Mouse (Mus musculus): ENCODE results near the gene Hs6st3.
A peak's percentile ranks its signal among the peaks of the same experiment; 100 is the strongest.
"Not testable (repeated sequence)": the region's sequence is repeated elsewhere in the genome, so short reads cannot be mapped to it uniquely, and the experiment has no call there.

Hs6st3 gene

DNA sequence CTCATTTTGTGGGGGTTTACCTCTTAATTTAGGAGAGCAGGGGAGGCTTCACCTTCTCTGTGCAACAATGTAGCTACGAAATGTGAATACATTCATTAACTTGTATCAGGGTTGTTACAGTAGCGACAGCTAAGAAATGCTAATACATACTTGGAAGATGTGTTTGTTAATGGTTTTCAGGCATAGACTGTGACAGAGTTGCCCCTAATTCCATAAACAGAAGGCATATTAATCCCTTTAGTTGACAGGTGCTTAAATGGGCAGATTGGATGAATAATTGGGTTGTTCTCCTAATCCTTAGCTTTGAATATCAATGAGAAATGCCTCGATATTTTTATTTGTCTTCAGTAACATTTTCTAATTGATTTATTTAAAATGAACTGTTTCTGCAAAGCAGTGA, 314.7 kb downstream of the Hs6st3 start:
- no peak for DNase-seq

- DNase-seq, result peak; percentile 11 to 15
Observed at GRCm38 (mm10) chr14:119464308-119464707, 326.2 kb downstream of the Hs6st3 start.

DNA sequence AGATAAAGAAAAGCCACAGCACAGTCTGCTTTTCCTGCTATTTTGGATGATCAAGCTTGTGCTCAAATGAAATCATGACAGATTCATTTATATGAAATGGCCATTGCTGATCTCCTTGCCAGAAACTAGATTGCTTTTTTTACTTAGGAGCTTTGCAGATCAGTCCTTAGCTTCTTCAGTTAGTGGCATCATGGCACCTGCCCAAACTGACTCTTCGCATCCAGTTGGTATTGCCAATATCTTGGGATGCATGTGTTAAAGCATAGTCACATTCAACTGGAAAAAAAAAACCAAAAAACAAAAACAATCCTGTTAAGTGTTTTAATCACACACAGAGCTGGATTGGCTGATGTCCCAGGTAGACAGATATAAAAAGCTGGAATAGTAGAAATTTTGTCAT, 326.7 kb downstream of the Hs6st3 start:
- DNase-seq, result peak; percentile 14 to 28

GRCm38 (mm10) chr14:119466899-119467588, 328.9 kb downstream of the Hs6st3 start:
- DNase-seq, result peak; percentile 29 to 30

GRCm38 (mm10) chr14:119476582-119476981, 338.4 kb downstream of the Hs6st3 start:
- no peak for DNase-seq

- no peak for DNase-seq
Observed at GRCm38 (mm10) chr14:119477836-119478235, 339.7 kb downstream of the Hs6st3 start.

GRCm38 (mm10) chr14:119488978-119489703, 351.0 kb downstream of the Hs6st3 start:
- DNase-seq, result no peak

DNA sequence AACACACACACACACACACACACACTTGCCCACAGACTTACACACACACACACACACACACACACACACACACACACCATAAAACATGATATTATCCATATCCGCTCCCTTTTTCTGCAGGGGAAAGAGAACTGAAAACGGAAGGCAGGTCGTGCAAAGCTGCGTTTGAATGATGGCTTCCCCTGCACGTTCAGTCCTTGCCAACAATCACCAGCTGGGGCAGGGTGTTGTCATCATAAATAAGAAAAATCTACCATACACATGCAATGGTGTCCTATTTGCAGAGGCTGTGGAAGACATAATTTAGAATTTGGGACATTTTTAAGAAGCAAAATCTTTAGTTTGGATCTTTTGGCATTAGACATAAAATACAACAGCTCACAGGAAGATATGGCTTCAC, 382.5 kb downstream of the Hs6st3 start:
- DNase-seq, result no peak

DNA sequence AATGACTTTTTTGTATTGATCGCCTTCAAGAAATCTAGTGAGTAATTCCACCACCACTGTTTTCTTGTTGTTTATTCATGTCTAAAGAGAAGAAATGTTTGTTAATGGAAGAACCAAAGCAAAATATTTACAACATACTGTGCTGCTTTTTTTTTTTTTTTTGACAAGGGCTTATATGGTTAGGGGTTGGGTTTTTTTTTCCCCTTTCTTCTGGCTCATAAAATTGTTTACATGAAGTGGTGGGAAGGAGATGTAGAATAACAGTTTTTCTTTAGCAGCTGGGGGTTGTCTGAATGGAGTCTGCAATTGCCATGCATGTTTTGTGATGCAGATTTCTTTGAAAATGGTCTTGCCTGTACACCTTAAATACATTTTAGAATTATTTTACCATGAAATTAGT, 382.9 kb downstream of the Hs6st3 start:
- no peak for DNase-seq

GRCm38 (mm10) chr14:119532889-119533546, 394.9 kb downstream of the Hs6st3 start:
- DNase-seq, result no peak

- no peak for DNase-seq
Observed at GRCm38 (mm10) chr14:119540505-119540904, 402.4 kb downstream of the Hs6st3 start.

DNA sequence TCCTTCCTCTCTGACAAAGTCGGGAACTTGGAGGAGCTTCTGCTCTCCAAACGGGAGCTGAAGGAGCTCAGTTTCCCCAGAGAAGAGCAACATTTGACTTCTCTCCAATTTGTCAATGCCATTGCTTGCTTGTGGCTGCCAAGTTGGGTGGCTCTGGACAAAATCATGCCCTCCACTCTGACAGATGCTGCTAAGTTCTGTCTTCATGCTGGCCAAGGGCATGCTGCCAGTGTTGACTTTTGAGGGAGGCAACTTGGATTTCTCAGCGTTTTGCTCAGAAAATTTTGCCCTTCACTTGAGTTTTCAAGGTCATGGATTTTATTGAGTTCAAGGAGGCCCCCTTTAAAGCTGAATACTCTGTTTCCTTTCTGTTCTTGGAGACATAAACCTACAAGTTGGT, 406.5 kb downstream of the Hs6st3 start:
- DNase-seq, result no peak

DNA sequence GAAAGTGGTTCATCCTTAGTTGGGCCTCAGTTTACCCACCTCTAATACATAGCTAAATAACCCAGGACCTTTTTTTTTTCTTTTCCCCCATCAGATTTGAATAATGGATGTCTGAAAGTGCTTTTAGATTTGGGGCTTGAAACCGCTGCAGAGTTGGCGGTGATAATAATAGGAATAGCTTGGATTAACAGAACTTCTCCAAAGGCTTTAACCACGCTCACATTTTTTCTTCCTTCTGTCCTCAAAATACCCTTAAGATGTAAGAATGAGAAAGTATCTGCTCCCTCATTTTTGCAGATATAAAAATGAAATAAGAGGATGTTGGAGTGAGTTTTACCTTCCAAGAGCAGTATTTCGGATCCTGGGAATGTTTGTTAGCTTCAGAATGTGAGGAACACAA, 420.2 kb downstream of the Hs6st3 start:
- DNase-seq, result no peak

GRCm38 (mm10) chr14:119582039-119582508, 443.9 kb downstream of the Hs6st3 start:
- DNase-seq, result no peak

- DNase-seq, result no peak
Observed at GRCm38 (mm10) chr14:119585069-119585468, 446.9 kb downstream of the Hs6st3 start.

- not testable (repeated sequence) for DNase-seq
Observed at GRCm38 (mm10) chr14:119587365-119587764, 449.2 kb downstream of the Hs6st3 start.

GRCm38 (mm10) chr14:119604327-119604726, 466.2 kb downstream of the Hs6st3 start:
- peak; percentile 11 to 34 for DNase-seq

- no peak for DNase-seq
Observed at GRCm38 (mm10) chr14:119612793-119613192, 474.7 kb downstream of the Hs6st3 start.

GRCm38 (mm10) chr14:119629127-119629526, 491.0 kb downstream of the Hs6st3 start:
- DNase-seq, result no peak

GRCm38 (mm10) chr14:119633090-119633489, 494.9 kb downstream of the Hs6st3 start:
- no peak for DNase-seq

DNA sequence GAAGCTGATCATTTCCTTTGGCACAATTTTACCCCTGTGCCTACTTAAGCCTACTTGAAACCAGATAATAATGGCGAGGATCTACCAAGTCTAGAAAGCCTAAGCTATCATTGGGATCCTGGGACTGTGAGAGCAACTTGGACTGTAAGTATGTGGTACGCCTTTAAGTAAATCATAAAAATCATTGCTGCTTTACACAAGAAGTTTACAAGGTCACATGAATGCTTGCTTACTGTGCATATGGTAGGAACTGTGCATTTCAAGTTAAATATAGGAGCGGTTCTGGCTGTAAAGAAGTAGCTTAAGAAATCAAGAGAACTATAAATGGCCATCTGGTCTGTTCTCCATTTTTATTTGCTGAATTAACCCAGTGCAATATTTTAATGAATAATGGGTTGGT, 495.5 kb downstream of the Hs6st3 start:
- no peak for DNase-seq

GRCm38 (mm10) chr14:119642874-119643273, 504.7 kb downstream of the Hs6st3 start:
- DNase-seq, result no peak

DNA sequence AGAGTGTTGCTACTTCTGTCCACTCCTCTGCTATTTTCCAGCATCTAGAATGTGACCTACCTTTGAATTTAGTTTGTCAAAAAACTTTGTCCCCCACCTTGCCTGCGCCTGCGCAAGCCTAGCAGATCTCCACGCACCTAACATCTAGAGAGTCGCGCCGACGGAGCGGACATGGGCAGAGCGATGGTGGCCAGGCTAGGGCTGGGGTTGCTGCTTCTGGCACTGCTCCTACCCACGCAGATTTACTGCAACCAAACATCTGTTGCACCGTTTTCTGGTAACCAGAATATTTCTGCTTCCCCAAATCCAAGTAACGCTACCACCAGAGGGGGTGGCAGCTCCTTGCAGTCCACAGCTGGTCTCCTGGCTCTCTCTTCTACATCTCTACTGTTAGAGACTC, 505.7 kb downstream of the Hs6st3 start:
- DNase-seq, result no peak

DNA sequence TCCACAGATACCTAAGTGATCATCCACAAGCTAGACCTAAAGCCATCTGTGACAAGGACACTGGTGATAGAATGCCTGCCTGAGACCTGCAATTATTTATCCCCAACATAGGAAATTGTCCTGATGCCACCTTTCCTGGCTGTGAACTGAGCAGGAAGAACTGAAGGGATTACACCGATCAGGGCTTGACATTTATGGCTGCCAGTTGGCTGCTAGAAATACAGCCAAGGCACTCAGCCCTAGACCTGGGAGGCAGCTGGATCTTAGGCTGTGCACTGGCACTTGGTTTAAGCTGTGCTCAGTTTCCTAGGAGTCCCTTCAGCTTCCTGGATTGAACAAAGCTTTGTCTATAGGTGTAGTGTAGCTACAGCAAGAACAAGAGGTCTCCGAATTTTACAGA, 518.8 kb downstream of the Hs6st3 start:
- DNase-seq, result peak; percentile 23 to 26
